Mouse (Mus musculus): Measurements from ENCODE around the gene Arl4a.

Gene Arl4a

GRCm38 (mm10) chr12:40037876-40038463 lies at the start of gene Arl4a:
TSS of gene Arl4a (minus strand) at chr12:40038025.
- DNase-seq = peak; percentile 92 to 94

DNA sequence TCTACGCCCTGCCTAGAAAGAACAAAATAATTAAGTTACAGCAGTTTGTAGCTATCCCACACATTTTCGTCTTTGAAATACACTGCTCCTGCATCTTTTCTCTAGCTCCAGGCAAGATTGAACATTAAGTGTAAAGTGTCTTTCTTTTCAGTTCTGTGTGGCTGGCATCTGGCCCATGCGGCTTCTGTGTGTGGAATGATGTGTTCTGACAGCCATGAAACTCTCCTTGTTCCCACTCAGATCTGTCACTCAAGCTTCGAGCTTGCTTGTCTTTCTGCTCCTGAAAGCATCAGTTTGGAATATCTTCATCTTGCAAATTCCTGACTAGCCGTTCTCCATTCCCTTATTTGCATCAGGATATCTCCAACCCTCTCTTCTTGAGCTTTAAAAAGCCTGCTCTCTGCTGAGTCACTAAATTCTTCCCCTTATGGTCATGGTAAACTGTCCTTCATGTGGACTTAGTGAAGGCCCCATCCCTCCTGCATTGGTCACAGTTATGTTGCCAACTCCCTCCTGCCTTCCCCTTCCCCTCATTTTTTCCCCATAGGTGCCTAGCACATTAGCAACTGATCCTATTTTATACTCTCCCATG lies 48.0 kb upstream of the Arl4a start:
- DNase-seq = no peak

DNA sequence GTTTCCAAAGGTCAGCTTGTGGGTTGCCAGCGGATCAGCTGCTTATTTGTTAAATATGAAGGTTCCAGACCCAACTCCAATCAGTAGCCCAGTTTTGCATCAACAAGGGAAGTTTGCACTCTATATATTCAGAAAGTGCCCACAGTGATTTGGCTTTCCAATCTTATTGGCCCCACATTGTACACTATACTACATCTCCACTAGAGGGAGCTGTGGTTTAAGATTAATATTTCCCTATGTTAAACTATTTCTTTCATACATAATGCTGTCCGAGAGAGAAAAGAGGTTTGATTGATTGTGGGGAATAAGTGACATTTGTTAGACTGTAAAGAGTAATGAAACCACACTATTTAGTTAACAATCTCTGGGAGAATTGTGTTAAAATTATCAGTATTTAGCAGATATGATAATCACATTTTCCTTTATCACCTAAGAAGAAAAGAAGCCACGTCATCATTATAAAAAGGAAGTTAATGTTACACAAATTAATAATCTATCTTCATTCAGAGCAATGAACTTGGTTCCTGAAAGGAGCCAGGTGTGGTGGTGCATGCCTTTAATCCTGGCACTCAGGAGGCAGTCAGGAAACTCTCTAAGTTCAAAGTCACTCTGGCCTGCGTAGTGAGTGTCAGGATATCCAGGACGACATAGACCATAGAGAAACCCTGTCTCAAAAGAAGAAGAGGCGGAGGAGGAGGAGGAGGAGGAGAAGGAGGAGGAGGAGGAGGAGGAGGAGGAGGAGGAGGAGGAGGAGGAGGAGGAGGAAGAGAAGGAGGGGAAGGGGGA lies 44.8 kb upstream of the Arl4a start:
- DNase-seq = no peak

- DNase-seq = no peak
Measured at GRCm38 (mm10) chr12:40082048-40082447, 44.2 kb upstream of the Arl4a start.

GRCm38 (mm10) chr12:40073660-40074059 lies 35.8 kb upstream of the Arl4a start:
- peak in 1 of 2 experiments; percentile 4 for DNase-seq

GRCm38 (mm10) chr12:40047024-40047423 lies 9.2 kb upstream of the Arl4a start:
- DNase-seq = no peak

DNA sequence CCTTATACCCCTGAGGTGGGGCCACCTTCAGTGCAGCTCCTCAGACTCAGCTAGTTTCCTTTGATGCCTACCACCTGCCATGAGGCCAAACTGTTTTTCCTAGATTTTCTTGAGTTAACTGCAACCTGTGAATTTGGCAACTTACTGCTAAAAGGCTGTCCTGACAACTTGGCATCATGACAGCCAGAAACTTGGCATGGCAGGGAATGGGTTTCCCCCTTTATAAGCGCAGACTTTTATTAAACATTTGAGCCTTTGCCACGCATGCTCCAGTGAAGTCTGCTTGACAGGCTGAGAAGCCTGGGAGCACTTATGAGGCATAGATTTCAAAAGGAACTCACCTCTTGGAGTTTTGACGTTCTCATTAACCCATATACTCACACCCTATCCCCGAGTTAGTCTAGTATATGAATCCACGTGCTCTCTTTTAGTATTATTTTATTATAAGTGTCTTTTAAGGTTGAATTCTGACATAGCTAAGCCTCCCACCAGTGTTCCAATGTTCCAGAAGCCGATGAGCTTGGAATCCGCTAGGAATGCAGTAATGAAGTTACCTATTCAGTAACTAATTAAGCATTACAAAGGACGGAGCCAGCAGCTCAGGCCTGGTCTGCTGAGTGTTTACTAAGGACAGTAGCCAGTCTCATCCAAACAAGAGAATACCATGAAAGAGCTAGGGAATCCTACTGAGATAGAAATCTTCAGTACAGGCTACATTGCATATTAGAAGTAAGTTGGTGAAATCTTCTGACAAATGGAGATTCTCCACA lies 6.2 kb upstream of the Arl4a start:
- DNase-seq = no peak

DNA sequence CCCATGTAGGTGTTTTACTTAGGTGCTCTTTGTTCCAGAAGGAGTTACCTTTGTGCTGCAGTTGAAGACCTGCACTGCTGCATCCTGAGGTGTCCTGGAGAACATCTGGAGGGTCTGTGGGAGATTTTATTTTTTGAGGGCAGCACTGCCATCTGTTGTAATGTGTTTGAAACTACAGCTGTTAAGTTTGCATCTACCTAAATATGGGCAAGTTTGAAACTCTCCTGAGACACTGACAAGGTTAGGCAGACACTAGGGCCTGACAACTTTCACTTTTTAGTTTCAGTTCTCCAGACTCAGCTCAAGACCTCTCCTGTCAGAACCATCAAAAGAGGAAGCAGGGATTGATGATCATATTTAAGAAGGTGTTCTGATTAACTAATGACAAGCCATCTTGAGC lies 2.2 kb upstream of the Arl4a start:
- peak in 1 of 2 experiments; percentile 34 for DNase-seq

DNA sequence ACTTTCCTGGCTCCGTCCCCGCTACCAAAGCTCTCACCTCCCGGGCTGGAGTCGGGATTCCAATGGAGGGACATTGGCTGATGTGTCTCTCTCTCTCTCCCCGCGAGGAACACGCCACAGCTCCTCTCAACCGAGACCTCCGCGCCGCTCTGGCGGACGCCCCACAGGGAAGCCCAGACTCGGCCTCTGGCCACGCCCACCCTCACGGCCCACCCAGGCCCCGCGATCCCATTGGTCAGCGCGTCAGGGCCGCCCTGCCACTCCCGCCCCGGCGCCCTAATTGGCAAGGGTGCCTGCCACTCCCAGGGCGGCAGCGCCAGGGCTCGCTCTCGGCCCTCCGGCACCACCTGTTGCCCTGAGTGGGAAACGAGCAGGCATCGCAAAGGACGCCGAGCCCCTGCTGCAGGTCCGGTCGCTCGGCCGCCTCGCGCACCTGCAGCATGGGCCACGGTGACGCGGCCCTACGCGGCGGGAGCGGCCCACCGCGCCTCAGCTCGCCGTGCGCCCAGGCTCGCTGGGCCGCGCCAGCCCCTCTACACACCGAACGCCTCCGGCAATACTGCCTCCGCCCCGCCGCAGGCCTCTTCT lies 505 bp downstream of the Arl4a start:
- DNase-seq = peak; percentile 98 to 99

DNA sequence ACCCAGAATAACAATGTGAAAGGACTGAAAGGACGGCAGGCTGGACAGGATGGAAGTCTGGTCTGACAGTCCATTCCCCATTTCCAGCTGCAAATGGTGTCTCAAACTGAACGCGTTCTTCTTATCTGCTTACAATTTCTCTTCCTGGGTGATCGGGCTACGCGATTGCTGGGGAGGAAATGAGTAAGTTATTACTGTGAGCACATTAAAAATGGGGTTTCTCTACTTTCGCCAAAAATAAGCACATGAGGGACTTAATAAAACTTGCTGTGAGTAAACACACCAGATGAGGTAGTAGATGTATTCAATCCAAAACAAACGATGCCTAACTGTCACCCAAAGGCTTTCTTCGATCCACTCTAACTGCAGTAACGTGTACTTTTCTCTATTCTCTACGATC lies 1.2 kb downstream of the Arl4a start:
- DNase-seq = peak; percentile 14 to 16

GRCm38 (mm10) chr12:40035506-40035905 lies 2.3 kb downstream of the Arl4a start:
- DNase-seq = no peak

DNA sequence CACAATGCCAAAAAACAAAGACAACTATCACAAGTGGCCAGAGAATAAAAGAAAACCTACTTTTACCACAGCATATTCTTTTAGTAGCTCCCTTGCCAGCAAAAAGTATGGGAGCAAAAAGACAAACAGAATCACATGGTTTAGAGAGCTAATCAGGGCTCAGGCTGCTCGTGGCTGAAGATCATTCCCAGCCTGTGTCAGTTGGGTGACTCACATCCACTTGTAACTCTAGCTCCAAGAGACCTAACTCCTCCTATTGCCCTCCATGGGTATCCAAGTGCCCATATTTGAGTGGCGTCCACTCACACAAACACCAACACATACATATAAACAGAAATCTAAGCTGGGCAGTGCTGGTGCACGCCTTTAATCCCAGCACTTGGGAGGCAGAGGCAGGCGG lies 8.6 kb downstream of the Arl4a start:
- no peak for DNase-seq

DNA sequence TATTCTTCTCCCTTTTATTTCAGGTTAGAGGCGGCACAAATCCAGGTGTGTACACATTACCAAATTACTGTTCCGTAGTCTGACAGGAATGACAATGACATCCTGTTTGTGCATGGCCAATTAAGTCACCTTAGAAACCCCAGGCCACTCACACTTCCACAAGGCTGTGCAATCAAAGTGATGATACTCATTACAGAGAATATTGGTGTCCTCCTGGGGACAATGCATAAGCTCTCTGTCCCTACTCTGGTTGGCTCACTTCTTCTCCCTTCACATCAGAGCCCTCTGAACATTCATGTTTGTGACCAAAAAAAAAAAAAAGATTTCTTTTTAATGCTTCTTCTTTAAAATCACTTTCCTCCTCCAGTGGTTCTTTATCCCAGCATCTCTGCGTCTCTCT lies 10.0 kb downstream of the Arl4a start:
- no peak for DNase-seq

DNA sequence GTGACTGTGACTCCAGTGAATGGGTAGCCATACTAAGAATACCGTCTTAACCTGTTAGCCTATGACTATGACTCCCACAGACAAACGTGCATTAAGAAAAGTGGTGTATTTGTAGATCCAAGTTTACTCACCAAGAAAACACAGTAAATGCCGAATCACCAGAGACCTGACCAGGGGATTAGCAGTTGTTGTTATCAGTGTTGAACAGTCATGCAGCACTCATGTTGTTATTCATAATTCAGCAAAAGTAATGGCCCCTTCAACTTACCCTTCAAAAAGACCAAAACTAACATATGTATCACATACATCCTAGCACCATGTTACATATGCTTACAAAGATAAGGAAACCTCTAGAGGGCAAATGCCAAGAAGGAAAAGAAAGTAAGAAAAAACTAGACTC lies 10.4 kb downstream of the Arl4a start:
- DNase-seq = no peak

GRCm38 (mm10) chr12:40023918-40024317 lies 13.9 kb downstream of the Arl4a start:
- DNase-seq = no peak

DNA sequence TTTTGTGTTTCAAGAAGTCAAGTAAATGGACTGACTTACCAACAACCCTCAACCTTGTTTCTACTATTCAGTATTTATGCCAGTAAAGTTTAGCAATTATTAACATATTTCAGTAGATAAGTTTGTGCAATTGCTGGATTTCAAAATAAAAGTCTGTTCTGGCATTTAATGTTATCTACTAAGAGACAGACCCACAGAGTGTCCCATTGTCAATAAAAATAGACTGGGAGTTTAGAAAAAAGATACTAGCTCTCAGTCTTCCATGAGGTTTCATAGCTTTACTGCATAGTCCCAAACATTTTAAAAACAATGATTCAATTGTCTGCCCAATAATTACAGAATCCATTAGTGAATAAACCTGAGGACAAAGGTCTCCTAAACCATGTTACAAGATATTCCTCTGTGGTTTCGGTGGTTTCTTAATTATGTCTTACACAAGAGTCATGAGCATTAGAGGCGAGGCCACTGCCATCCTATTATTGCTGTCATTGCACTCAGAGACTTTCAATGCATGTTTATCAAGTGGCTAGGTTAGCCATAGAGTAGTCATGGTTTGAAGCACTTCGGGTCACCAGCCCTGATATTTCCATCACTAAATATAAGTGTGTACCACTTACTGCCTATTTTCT lies 14.7 kb downstream of the Arl4a start:
- DNase-seq = no peak

DNA sequence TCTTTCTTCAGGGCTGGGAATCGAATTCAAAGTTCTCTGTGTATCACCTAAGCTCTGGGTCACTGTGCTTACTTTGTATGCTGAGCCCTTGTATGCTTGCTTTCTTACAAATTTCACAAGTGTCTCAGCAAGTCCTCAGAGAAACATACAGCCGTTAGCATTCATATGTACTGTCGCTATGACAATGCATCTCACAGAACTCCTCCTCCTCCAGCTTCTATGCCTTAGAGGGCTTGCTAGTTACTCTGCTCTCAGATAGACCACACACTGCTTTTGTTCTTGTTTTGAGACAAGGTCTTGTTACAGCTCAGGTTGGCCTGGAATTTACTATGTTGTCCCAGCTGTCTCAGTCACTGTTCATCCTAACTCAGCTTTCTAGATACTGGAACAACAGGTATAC lies 15.5 kb downstream of the Arl4a start:
- DNase-seq = no peak

DNA sequence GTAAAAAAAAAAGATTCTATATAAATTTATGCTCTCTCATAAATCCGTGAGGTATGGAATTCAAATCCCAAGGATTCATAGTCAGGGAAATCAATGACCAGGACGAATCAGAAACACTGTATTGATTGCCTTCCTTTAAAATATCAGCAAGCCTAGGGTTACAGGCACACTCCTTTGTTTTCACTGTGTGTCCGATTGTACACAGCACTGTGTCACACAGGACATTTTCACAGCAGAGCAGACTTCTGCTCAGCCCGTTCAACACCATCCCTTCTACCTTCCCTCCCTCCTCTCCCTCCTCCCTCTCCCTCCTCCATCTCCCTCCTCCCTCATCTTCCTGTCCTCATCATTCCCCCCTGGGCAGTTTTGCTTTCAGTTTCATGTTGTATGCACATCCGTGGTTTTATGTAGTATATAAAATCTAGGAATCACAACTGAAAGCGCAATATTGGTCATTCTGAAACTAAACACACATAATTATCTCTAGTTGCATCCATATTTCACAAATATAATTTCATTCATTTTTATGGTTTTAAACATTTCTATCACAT lies 19.8 kb downstream of the Arl4a start:
- no peak for DNase-seq

DNA sequence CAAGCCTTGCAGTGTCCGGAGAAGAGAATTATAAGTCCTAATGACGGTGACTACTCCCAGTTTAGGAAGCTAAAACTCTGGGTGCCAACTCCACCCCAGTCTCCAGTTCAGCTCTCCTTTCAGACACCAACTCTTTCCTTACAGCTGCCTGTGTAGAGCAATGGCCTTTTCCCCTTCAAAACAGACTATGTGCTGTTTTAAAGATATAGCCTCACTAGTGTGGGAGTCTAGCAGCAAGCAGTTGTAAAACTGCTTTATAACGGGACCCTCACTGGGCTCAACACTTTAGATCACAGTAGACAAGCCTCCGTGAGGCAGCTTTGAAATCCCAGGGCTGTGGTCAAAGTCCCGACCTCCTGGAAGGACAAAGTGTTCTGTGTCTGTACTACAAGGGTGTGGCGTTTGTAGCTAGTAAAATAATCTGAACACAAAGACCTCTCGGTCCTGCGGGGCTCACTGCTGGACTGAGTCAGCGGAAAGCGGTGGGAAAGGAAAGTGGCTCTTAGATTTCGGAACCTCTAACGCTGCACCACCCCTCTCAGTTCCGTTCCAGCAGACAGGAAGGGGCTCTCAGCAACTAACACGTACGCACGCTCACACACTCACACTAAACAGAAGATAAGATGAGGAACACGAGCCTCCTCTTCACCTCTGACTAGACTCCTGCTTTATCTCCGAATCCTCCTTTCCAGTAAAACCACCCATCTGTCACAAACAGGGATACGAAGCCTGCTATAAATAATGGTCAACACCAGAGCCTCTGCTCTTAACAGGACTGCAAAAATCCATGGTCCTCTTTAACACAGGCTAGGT lies 21.0 kb downstream of the Arl4a start:
- DNase-seq = peak; percentile 80 to 88

DNA sequence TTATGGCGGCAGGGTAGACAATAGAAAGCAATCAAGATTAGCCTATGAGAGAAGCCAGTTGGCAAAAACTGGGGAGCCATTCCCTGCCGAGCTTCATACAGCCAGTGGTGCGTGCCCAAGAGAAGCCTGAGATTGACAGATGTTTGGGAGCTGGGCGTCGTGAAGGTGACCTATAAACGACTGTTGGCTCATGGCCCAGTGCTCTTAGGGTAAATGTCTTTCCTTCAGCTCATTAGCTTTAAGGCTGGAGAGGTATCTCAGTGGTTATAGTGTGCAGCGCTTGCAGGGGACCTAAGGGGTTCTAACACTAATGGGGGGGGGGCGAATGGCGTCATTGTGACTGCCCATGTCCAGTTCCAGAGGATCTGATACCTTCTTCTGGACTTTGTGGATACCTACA lies 21.8 kb downstream of the Arl4a start:
- no peak for DNase-seq

DNA sequence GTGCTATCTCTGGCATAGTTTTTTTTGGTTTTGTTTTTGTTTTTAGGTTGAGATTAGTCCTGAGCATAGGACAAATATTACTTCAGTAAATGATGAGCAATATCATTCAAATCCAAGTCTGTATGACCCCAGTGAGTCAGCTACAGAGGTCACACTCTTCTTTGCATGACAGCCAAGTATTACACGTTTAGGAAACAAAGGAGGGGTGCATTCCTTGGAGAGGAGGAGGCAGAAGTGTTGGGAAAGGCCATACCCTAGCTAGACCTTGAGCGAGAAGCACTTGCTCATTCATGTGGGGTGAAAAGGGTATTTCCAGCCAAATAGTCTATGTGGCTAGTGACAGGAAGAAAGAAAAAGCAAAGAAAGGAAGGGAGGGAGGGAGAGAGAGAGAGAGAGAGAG lies 28.0 kb downstream of the Arl4a start:
- no peak for DNase-seq
